Mouse (Mus musculus) hindbrain, embryonic 14.5 days (tissue): ENCODE data around the gene Nxnl1. TPM values are rescaled to one million over a fixed set of nuclear protein-coding genes. Genes with fewer than 3 reads are reported as not detected.
A peak's percentile ranks its signal among the peaks of the same experiment; 100 is the strongest.

ENCODE experiments used
- ATAC-seq: fragments of 200-750 bp; cut with Nextera tagmentation; 2 replicates; pipeline ENCODE4 v1.8.0; 2017; ENCODE audit warnings: moderate number of reproducible peaks, mild to moderate bottlenecking, moderate TSS enrichment, moderate library complexity; ENCODE audit not compliant: low FRiP score
- DNase-seq: peaks from one replicate; pipeline ENCODE4 v3.0.0-alpha.2; 2015; ENCODE audit warnings: low spot score
- H3K27ac ChIP-seq: fragments of 300-500 bp; sonication (generic); 2 replicates; pipeline ENCODE4 v1.5.1; 2014; ENCODE audit warnings: mild to moderate bottlenecking, moderate library complexity
- H3K27me3 ChIP-seq: fragments of 300-500 bp; sonication (generic); 2 replicates; pipeline ENCODE4 v1.6.1; 2014; ENCODE audit warnings: mild to moderate bottlenecking, low read length, mixed read lengths; ENCODE audit not compliant: control insufficient read depth, insufficient read depth
- H3K36me3 ChIP-seq: fragments of 300-500 bp; sonication (generic); replicated peaks from 2 replicates; pipeline ENCODE4 v1.6.1; 2014; ENCODE audit not compliant: control insufficient read depth, insufficient read depth
- H3K4me1 ChIP-seq: fragments of 300-500 bp; sonication (generic); replicated peaks from 2 replicates; pipeline ENCODE4 v1.6.1; 2014; ENCODE audit warnings: antibody characterized with exemption, low read length, mixed read lengths; ENCODE audit not compliant: control insufficient read depth, insufficient read depth
- H3K4me2 ChIP-seq: fragments of 300-500 bp; sonication (generic); replicated peaks from 2 replicates; pipeline ENCODE4 v1.6.1; 2014; ENCODE audit warnings: mild to moderate bottlenecking, moderate library complexity
- H3K4me3 ChIP-seq: fragments of 300-500 bp; sonication (generic); replicated peaks from 2 replicates; pipeline ENCODE4 v1.5.1; 2014; ENCODE audit warnings: mild to moderate bottlenecking, low read length
- H3K9ac ChIP-seq: fragments of 300-500 bp; sonication (generic); 2 replicates; pipeline ENCODE4 v1.6.1; 2014
- H3K9me3 ChIP-seq: fragments of 300-500 bp; sonication (generic); 2 replicates; pipeline ENCODE4 v1.6.1; 2016; ENCODE audit warnings: low read length; ENCODE audit not compliant: control insufficient read depth
- WGBS: fragments of 180-500 bp; shearing (Covaris S2); extraction: QIAGEN DNeasy Blood & Tissue Kit; methylation state at CpG from one replicate; pipeline ENCODE4 v1.1.7; 2014; 5-methylcytosine and 5-hydroxymethylcytosine counted together
- polyA plus RNA-seq: library from polyadenylated mRNA; unstranded; fragments of >200 nt; fragmentation: Nextera tagmentation; extraction: Ambion mirVana; gene quantifications from 2 replicates; pipeline ENCODE4 v1.2.1, GENCODE M21; 2014

The Nxnl1 gene
- polyA plus RNA-seq, 1 experiment from 2014 or later, result 0.13 TPM

GRCm38 (mm10) chr8:71563992-71564391 is 2.4 kb downstream of the Nxnl1 start:
- H3K27me3 ChIP-seq, result peaks cover 58% of the 10 kb centered on the region
- H3K27ac ChIP-seq, result no peak overlapping the region
- DNase-seq (no peak), ATAC-seq (no peak)
- H3K9ac ChIP-seq, result no peak overlapping the region
- H3K4me3 ChIP-seq, result no peak overlapping the region
- H3K9me3 ChIP-seq, result no peaks in the 10 kb centered on the region
- H3K36me3 ChIP-seq, result no peaks in the 10 kb centered on the region
- peaks cover 4% of the 10 kb centered on the region; the same call in 1 of the 2 replicates for H3K4me1 ChIP-seq
- no peak overlapping the region for H3K4me2 ChIP-seq
- WGBS, result 90% methylated on average over 4 of the region's 4 CpGs

GRCm38 (mm10) chr8:71562751-71563150 is 3.6 kb downstream of the Nxnl1 start:
- Histone ChIP-seq H3K36me3 (no peaks in the 10 kb centered on the region), H3K9ac (peak overlapping the region; percentile 6; the same call in 1 of the 2 replicates), H3K9me3 (no peaks in the 10 kb centered on the region), H3K27ac (no peak overlapping the region), H3K4me1 (0 out of 2 replicates have a peak, but pooled peaks cover 4% of the 10 kb centered on the region), H3K4me2 (peak overlapping the region; percentile 40), H3K27me3 (peaks cover 70% of the 10 kb centered on the region), H3K4me3 (peak overlapping the region; percentile 20)
- ATAC-seq (peak; percentile 33; the same call in 1 of the 2 replicates), DNase-seq (peak; percentile 63)
- WGBS, result under 1% methylated on average over 33 of the region's 33 CpGs

- Histone ChIP-seq H3K9ac (no peak overlapping the region), H3K4me2 (no peak overlapping the region), H3K36me3 (no peaks in the 10 kb centered on the region), H3K9me3 (no peaks in the 10 kb centered on the region), H3K27me3 (peaks cover 77% of the 10 kb centered on the region), H3K4me3 (no peak overlapping the region), H3K27ac (no peak overlapping the region), H3K4me1 (0 out of 2 replicates have a peak, but pooled peaks cover 4% of the 10 kb centered on the region)
- peak; percentile 80 for DNase-seq
- no peak for ATAC-seq
- 3% methylated on average over 15 of the region's 15 CpGs for WGBS
These were observed 5.0 kb downstream of the Nxnl1 start for GRCm38 (mm10) chr8:71561401-71561800.

- DNase-seq (no peak), ATAC-seq (no peak)
- Histone ChIP-seq H3K27me3 (peaks cover 83% of the 10 kb centered on the region), H3K36me3 (no peaks in the 10 kb centered on the region), H3K9me3 (no peaks in the 10 kb centered on the region), H3K4me2 (no peak overlapping the region), H3K4me3 (no peak overlapping the region), H3K9ac (no peak overlapping the region), H3K27ac (no peak overlapping the region), H3K4me1 (0 out of 2 replicates have a peak, but pooled peaks cover 4% of the 10 kb centered on the region)
- 87% methylated on average over 5 of the region's 5 CpGs for WGBS
These were observed 5.6 kb downstream of the Nxnl1 start for GRCm38 (mm10) chr8:71560765-71561164.

GRCm38 (mm10) chr8:71560071-71560470 is 6.3 kb downstream of the Nxnl1 start:
- ATAC-seq, result no peak
- Histone ChIP-seq H3K4me1 (0 out of 2 replicates have a peak, but pooled peaks cover 4% of the 10 kb centered on the region), H3K36me3 (no peaks in the 10 kb centered on the region), H3K9me3 (no peaks in the 10 kb centered on the region), H3K9ac (no peak overlapping the region), H3K27me3 (peaks cover 90% of the 10 kb centered on the region), H3K4me3 (no peak overlapping the region), H3K4me2 (no peak overlapping the region), H3K27ac (no peak overlapping the region)
- 79% methylated on average over 3 of the region's 3 CpGs for WGBS
- DNase-seq, result no peak

- ATAC-seq (0 out of 2 replicates have a peak, but pooled peaks have one; percentile 10), DNase-seq (no peak)
- H3K4me3 ChIP-seq, result peak overlapping the region; percentile 18
- no peak overlapping the region for H3K9ac ChIP-seq
- no peaks in the 10 kb centered on the region for H3K9me3 ChIP-seq
- peaks cover 88% of the 10 kb centered on the region for H3K27me3 ChIP-seq
- no peak overlapping the region for H3K27ac ChIP-seq
- 3% methylated on average over 24 of the region's 24 CpGs for WGBS
- 0 out of 2 replicates have a peak, but pooled peaks cover 4% of the 10 kb centered on the region for H3K4me1 ChIP-seq
- H3K4me2 ChIP-seq, result peak overlapping the region; percentile 38
- no peaks in the 10 kb centered on the region for H3K36me3 ChIP-seq
These were observed 7.3 kb downstream of the Nxnl1 start for GRCm38 (mm10) chr8:71558958-71559690.

- H3K4me2 ChIP-seq, result peak within 1 kb of the TSS; percentile 38
- no peak within 1 kb of the TSS for H3K9ac ChIP-seq
- no peak for DNase-seq
- H3K9me3 ChIP-seq, result no peaks in the 10 kb centered on the region
- ATAC-seq, result no peak
- H3K4me1 ChIP-seq, result 0 out of 2 replicates have a peak, but pooled peaks cover 4% of the 10 kb centered on the region
- peaks cover 80% of the 10 kb centered on the region for H3K27me3 ChIP-seq
- H3K27ac ChIP-seq, result no peak within 1 kb of the TSS
- no peaks in the 10 kb centered on the region for H3K36me3 ChIP-seq
- H3K4me3 ChIP-seq, result peak within 1 kb of the TSS; percentile 18
- whole genome bisulfite sequencing, result 4% methylated on average over 70 of the region's 70 CpGs
These were observed 8.1 kb downstream of the Nxnl1 start, which contains the start of gene Tmem221 for GRCm38 (mm10) chr8:71558071-71558957. Gene Tmem221 (minus strand): TSS chr8:71558871.

- ATAC-seq (no peak), DNase-seq (no peak)
- no peaks in the 10 kb centered on the region for H3K4me1 ChIP-seq
- H3K9ac ChIP-seq, result no peak overlapping the region
- H3K9me3 ChIP-seq, result no peaks in the 10 kb centered on the region
- no peak overlapping the region for H3K4me3 ChIP-seq
- no peak overlapping the region for H3K4me2 ChIP-seq
- no peaks in the 10 kb centered on the region for H3K36me3 ChIP-seq
- peaks cover 45% of the 10 kb centered on the region for H3K27me3 ChIP-seq
- WGBS, result 87% methylated on average over 2 of the region's 2 CpGs
- no peak overlapping the region for H3K27ac ChIP-seq
These were observed 11.8 kb downstream of the Nxnl1 start for GRCm38 (mm10) chr8:71554644-71555043.

- DNase-seq (no peak), ATAC-seq (no peak)
- H3K4me3 ChIP-seq, result no peak overlapping the region
- no peak overlapping the region for H3K9ac ChIP-seq
- H3K4me2 ChIP-seq, result no peak overlapping the region
- no peak overlapping the region for H3K27ac ChIP-seq
- H3K27me3 ChIP-seq, result peaks cover 39% of the 10 kb centered on the region
- H3K9me3 ChIP-seq, result no peaks in the 10 kb centered on the region
- no peaks in the 10 kb centered on the region for H3K36me3 ChIP-seq
- 70% methylated on average over 6 of the region's 6 CpGs for WGBS
- no peaks in the 10 kb centered on the region for H3K4me1 ChIP-seq
These were observed 12.4 kb downstream of the Nxnl1 start for GRCm38 (mm10) chr8:71554001-71554400.
